Mouse (Mus musculus): ENCODE measurements around the gene Cnst. TPM values are rescaled to one million over a fixed set of nuclear protein-coding genes. Genes with fewer than 3 reads are reported as not detected.
A peak's percentile ranks its signal among the peaks of the same experiment; 100 is the strongest.

Gene Cnst
- polyA plus RNA-seq, 1 experiment from 2014 or later: 19.7 TPM

DNA sequence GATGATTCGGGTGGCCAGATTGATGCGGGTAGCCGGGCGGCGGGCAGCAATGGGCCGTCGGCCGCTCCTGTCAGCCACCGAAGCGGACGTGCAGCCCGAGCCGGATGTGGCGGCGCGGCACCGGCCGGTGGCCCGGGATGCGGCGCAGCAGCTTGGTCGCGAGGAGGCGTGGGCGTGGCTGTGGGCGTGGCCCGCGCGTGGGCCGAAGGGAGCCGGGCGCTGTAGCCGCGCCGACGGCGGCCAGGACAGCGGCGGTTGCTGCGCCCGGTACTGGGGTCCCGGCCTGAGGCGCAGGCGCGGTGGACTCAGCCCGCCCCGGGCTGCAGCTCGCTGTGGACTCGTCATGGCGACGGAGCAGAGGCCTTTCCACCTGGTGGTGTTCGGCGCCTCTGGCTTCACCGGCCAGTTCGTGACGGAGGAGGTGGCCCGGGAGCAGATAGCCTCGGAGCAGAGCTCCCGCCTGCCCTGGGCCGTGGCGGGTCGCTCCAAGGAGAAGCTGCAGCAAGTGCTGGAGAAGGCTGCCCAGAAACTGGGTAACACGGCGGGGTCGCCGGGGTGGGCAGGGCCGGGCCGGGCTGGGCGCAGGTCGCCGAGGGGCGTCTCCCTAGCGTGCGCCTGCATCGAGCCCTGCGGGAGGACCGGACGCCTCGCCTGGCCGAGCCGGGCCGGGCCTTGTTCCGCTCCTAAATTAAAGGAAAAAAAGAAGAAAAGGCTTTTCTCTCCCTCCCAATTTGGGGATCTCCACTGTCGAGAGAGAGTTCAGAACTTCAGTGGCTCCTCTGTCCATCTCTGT lies 122.0 kb downstream of the Cnst start, which contains the start of gene Sccpdh:
Gene Sccpdh (plus strand): TSS at position 198 of the 793 bp plus-strand sequence.
- Histone ChIP-seq H3K4me1 (peaks cover 42% of the 10 kb centered on the region), H3K27me3 (ENCODE audit: low read depth, poor library complexity, severe bottlenecking) (no peaks in the 10 kb centered on the region), H3K27ac (replicated peaks) (peak within 1 kb of the TSS; percentile 93), H3K36me3 (peaks cover 21% of the 10 kb centered on the region), H3K4me3 (peak within 1 kb of the TSS; percentile 91), H3K9me3 (replicated peaks) (no peaks in the 10 kb centered on the region)
- peak; percentile 87 for DNase-seq (ENCODE audit: low spot score)
- under 1% methylated on average over 84 of the region's 84 CpGs for WGBS

- Histone ChIP-seq H3K36me3 (peaks cover 29% of the 10 kb centered on the region), H3K27me3 (ENCODE audit: low read depth, poor library complexity, severe bottlenecking) (no peaks in the 10 kb centered on the region), H3K4me3 (peak overlapping the region; percentile 91), H3K9me3 (replicated peaks) (no peaks in the 10 kb centered on the region), H3K27ac (replicated peaks) (peak overlapping the region; percentile 93), H3K4me1 (peaks cover 42% of the 10 kb centered on the region)
- DNase-seq (ENCODE audit: low spot score): peak; percentile 18
- 24% methylated on average over 12 of the region's 12 CpGs for WGBS
Measured at GRCm38 (mm10) chr1:179668836-179669537, 122.8 kb downstream of the Cnst start.

- Histone ChIP-seq H3K4me1 (peaks cover 8% of the 10 kb centered on the region), H3K36me3 (peaks cover 77% of the 10 kb centered on the region), H3K4me3 (no peak overlapping the region), H3K9me3 (replicated peaks) (no peaks in the 10 kb centered on the region), H3K27ac (replicated peaks) (no peak overlapping the region), H3K27me3 (ENCODE audit: low read depth, poor library complexity, severe bottlenecking) (no peaks in the 10 kb centered on the region)
- 91% methylated on average over 3 of the region's 3 CpGs for WGBS
- DNase-seq (ENCODE audit: low spot score): no peak
Measured at GRCm38 (mm10) chr1:179674355-179674754, 128.2 kb downstream of the Cnst start.

DNA sequence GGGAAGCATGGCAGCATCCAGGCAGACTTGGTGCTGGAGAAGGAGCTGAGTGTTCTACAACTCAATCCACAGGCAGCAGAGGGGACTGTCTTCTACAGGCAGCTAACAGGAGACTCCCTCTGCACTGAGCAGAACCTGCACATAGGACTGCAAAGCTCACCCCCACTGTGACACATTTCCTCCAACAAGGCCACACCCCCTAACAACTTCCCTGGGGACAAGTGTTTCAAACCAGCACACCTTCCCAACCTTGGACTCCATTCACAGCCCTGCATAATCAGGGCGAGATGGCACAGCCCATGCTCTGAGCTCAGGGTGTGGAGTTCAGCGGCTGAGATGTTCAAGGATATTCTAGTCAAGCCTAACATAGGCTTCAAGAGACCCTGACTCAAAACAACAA lies 130.9 kb downstream of the Cnst start:
- no peak overlapping the region for H3K4me3 ChIP-seq
- H3K27ac ChIP-seq (replicated peaks): no peak overlapping the region
- WGBS: 90% methylated on average over 2 of the region's 2 CpGs
- H3K36me3 ChIP-seq: peaks cover 93% of the 10 kb centered on the region
- no peak for DNase-seq (ENCODE audit: low spot score)
- no peaks in the 10 kb centered on the region for H3K9me3 ChIP-seq (replicated peaks)
- H3K27me3 ChIP-seq (ENCODE audit: low read depth, poor library complexity, severe bottlenecking): no peaks in the 10 kb centered on the region
- H3K4me1 ChIP-seq: no peaks in the 10 kb centered on the region

Other genes with a start within 250 kb of the Cnst start
- 11.7 and 15.3 TPM in 2 replicates for gene Smyd3, start 28.3 kb upstream of the Cnst start, polyA plus RNA-seq (2016; fragmentation: Nextera tagmentation; extraction: Ambion mirVana)
- 25.5 and 25.7 TPM in 2 replicates for gene Tfb2m, start 103 bp upstream of the Cnst start, polyA plus RNA-seq (2016; fragmentation: Nextera tagmentation; extraction: Ambion mirVana)
- gene Sccpdh, start 121.8 kb downstream of the Cnst start, polyA plus RNA-seq (2016; fragmentation: Nextera tagmentation; extraction: Ambion mirVana): 78.0 and 81.5 TPM in 2 replicates
- 0.05 TPM in 1 of 2 replicates, not detected in the other for gene Kif28, start 198.9 kb downstream of the Cnst start, polyA plus RNA-seq (2016; fragmentation: Nextera tagmentation; extraction: Ambion mirVana)